Mouse (Mus musculus) neural tube, embryonic 12.5 days (tissue): ENCODE data around the gene Scnn1g. TPM values are rescaled to one million over a fixed set of nuclear protein-coding genes. Genes with fewer than 3 reads are reported as not detected.
A peak's percentile ranks its signal among the peaks of the same experiment; 100 is the strongest.

ENCODE experiments used
- ATAC-seq: fragments of 200-750 bp; cut with Nextera tagmentation; 2 replicates; pipeline ENCODE4 v1.8.0; 2017; ENCODE audit warnings: low read depth, mild to moderate bottlenecking, moderate TSS enrichment, moderate library complexity; ENCODE audit not compliant: low FRiP score
- H3K27ac ChIP-seq: fragments of 300-500 bp; sonication (generic); 2 replicates; pipeline ENCODE4 v1.5.1; 2016
- H3K27me3 ChIP-seq: fragments of 300-500 bp; sonication (generic); replicated peaks from 2 replicates; pipeline ENCODE4 v1.6.1; 2016; ENCODE audit warnings: mild to moderate bottlenecking
- H3K36me3 ChIP-seq: fragments of 300-500 bp; sonication (generic); 2 replicates; pipeline ENCODE4 v1.6.1; 2016; ENCODE audit warnings: mild to moderate bottlenecking
- H3K4me1 ChIP-seq: fragments of 300-500 bp; sonication (generic); 2 replicates; pipeline ENCODE4 v1.6.1; 2016
- H3K4me2 ChIP-seq: fragments of 300-500 bp; sonication (generic); replicated peaks from 2 replicates; pipeline ENCODE4 v1.6.1; 2016; ENCODE audit warnings: mild to moderate bottlenecking
- H3K4me3 ChIP-seq: fragments of 300-500 bp; sonication (generic); 2 replicates; pipeline ENCODE4 v1.5.1; 2016
- H3K9ac ChIP-seq: fragments of 300-500 bp; sonication (generic); 2 replicates; pipeline ENCODE4 v1.6.1; 2016; ENCODE audit warnings: mild to moderate bottlenecking
- H3K9me3 ChIP-seq: fragments of 300-500 bp; sonication (generic); 2 replicates; pipeline ENCODE4 v1.6.1; 2016; ENCODE audit warnings: mild to moderate bottlenecking
- WGBS: fragments of 180-500 bp; shearing (Covaris S2); methylation state at CpG from one replicate; pipeline ENCODE4 v1.1.7; 2016; 5-methylcytosine and 5-hydroxymethylcytosine counted together
- polyA plus RNA-seq: library from polyadenylated mRNA; unstranded; fragments of >200 nt; fragmentation: Nextera tagmentation; extraction: Ambion mirVana; gene quantifications from 2 replicates; pipeline ENCODE4 v1.2.1, GENCODE M21; 2016

The Scnn1g gene
- polyA plus RNA-seq = 0.10 and 0.15 TPM in 2 replicates

GRCm38 (mm10) chr7:121734171-121734831 is at the start of gene Scnn1g:
Gene Scnn1g (plus strand): TSS chr7:121734479.
- H3K4me3 ChIP-seq = peak within 1 kb of the TSS; percentile 27; the same call in 1 of the 2 replicates
- ATAC-seq = peak; percentile 94
- under 1% methylated on average over 38 of the region's 38 CpGs for WGBS

DNA sequence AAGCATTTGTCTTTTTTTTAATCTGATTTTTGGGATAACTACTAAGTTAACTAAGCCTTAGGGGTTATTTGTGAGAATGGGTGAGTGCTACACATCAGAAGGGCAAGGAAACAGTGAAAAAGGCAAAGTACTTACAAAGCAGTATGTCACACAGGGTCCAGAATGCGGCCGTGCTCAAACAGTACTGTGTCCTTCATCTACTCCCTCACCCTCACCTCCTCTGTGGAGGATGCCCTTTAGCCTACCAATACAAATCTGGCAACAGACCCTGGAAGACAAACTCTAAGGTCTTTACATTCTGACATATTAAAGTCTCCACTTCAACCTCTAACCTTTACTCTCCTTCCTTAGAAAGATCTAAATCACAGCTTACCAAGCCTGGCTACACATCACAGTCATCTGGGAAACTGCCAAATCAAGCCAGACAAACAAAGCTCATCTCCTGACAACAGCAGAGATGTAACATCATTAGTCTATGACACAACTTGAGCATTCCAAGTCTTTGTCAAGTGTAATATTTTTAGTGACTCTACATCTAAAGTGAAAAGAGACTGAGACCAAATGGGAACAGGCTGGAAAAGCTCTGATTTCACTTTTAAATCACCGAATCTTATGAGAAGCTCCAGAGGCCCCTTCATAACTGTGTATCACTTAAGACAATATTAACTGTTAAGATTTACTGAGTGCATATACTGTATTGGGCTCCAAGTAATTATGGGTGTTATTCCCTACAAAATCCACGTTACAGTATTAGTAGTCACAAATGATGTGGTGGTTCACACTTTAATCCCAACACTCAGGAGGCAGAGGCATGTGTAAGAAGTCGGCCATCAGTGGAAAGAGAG is 48.9 kb upstream of the Scnn1g start:
- Histone ChIP-seq H3K36me3 (no peaks in the 10 kb centered on the region), H3K9ac (no peak overlapping the region), H3K4me3 (no peak overlapping the region), H3K9me3 (no peaks in the 10 kb centered on the region), H3K27me3 (no peaks in the 10 kb centered on the region), H3K27ac (no peak overlapping the region), H3K4me1 (no peaks in the 10 kb centered on the region), H3K4me2 (no peak overlapping the region)
- ATAC-seq = no peak
- 91% methylated on average over 5 of the region's 5 CpGs for WGBS

More at GRCm38 (mm10) chr7:121734171-121734831, at the start of gene Scnn1g:
- H3K36me3 ChIP-seq = no peaks in the 10 kb centered on the region
- H3K9ac ChIP-seq = no peak within 1 kb of the TSS
- H3K9me3 ChIP-seq = no peaks in the 10 kb centered on the region
- no peak within 1 kb of the TSS for H3K27ac ChIP-seq
- H3K4me1 ChIP-seq = peaks cover 8% of the 10 kb centered on the region; the same call in 1 of the 2 replicates
- H3K4me2 ChIP-seq = peak within 1 kb of the TSS; percentile 61
- H3K27me3 ChIP-seq = peaks cover 21% of the 10 kb centered on the region

DNA sequence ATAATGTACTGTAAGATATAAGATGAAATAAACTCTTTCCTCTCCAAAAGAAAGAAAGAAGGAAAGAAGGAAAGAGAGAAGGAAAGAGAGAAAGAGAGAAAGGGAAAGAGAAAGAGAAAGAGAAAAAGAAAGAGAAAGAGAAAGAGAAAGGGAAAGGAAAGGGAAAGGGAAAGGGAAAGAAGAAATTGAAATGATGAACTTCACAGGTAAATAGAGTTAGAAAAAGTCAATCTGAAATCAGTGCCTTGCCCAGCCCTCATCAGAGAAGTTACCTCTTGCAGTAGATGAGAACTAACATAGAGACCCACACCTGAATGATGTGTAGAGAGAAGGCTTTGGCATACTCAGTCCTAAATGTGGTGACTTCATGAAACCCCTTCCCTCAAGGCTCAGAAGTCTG is 44.9 kb upstream of the Scnn1g start:
- no peak overlapping the region for H3K4me3 ChIP-seq
- no peak for ATAC-seq
- H3K4me2 ChIP-seq = no peak overlapping the region
- H3K9ac ChIP-seq = no peak overlapping the region
- H3K27ac ChIP-seq = no peak overlapping the region
- H3K9me3 ChIP-seq = no peaks in the 10 kb centered on the region
- H3K36me3 ChIP-seq = no peaks in the 10 kb centered on the region
- no peaks in the 10 kb centered on the region for H3K27me3 ChIP-seq
- H3K4me1 ChIP-seq = no peaks in the 10 kb centered on the region

DNA sequence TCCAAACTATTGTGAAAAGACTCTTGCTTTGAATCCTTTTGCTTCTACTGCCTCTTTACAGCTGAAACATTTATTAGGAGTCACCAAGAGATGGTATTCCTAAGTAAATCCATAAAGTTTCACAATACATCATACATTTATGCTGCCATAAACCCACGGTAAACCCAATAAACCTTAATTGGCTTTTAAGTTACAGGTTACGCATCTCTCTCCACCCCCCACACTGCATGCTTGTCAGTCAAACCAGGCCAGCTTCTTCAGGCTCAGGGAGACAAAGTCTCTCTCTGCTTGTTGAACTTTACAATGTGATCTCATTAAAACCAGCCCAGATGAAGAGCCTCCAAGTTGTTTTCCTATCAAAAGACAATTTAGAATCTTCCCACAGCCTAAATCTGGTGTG is 42.5 kb upstream of the Scnn1g start:
- Histone ChIP-seq H3K4me1 (no peaks in the 10 kb centered on the region), H3K4me2 (no peak overlapping the region), H3K9ac (no peak overlapping the region), H3K27me3 (no peaks in the 10 kb centered on the region), H3K4me3 (no peak overlapping the region), H3K9me3 (no peaks in the 10 kb centered on the region), H3K36me3 (no peaks in the 10 kb centered on the region), H3K27ac (no peak overlapping the region)
- ATAC-seq = no peak
- 47% methylated on average over 2 of the region's 2 CpGs for WGBS

DNA sequence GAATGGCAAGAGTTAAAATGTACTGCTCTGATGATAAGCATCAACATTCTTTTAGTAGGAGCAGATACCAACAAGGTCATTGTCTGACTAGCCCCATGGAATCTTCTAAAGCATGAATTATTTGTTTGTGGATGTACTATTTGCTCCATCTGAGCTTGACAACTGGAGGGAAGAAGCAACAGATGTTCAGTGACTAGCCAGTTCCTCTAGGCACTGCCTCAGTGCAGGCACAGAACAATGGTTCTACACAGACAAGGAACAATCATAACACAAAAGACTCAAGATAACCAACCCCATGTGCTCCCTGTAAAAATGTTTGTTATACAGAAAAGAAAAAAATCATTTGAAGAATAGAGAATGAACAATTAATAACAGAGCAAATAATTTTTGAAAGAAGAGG is 37.1 kb upstream of the Scnn1g start:
- Histone ChIP-seq H3K9ac (no peak overlapping the region), H3K4me2 (no peak overlapping the region), H3K36me3 (no peaks in the 10 kb centered on the region), H3K9me3 (no peaks in the 10 kb centered on the region), H3K27me3 (no peaks in the 10 kb centered on the region), H3K4me1 (0 out of 2 replicates have a peak, but pooled peaks cover 6% of the 10 kb centered on the region), H3K27ac (no peak overlapping the region), H3K4me3 (no peak overlapping the region)
- no peak for ATAC-seq

DNA sequence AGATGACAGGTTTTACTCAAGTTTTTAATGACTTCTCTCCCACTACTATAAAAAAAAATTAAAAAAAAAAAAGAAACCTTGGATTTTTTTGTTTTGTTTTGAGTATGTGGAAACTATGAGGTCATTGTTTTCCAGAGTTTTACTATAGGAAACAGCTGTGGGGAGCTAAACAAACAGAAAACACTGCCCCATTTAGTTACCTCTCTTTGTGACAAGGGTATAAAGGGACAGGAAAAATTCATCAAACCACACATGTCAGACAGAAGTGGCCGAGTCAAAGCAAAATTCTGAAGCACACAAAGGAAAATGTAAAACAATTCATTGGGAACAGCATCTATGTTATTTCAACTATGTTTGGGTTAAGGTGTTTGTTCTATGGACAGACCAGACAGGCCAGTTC is 36.7 kb upstream of the Scnn1g start:
- Histone ChIP-seq H3K36me3 (no peaks in the 10 kb centered on the region), H3K4me1 (0 out of 2 replicates have a peak, but pooled peaks cover 6% of the 10 kb centered on the region), H3K27me3 (no peaks in the 10 kb centered on the region), H3K4me2 (no peak overlapping the region), H3K4me3 (no peak overlapping the region), H3K9me3 (no peaks in the 10 kb centered on the region), H3K27ac (no peak overlapping the region), H3K9ac (no peak overlapping the region)
- whole genome bisulfite sequencing = 45% methylated on average over 1 of the region's 1 CpGs
- no peak for ATAC-seq

GRCm38 (mm10) chr7:121699218-121699617 is 35.1 kb upstream of the Scnn1g start:
- no peak overlapping the region for H3K4me2 ChIP-seq

GRCm38 (mm10) chr7:121700480-121700879 is 33.8 kb upstream of the Scnn1g start:
- Histone ChIP-seq H3K27me3 (no peaks in the 10 kb centered on the region), H3K4me2 (no peak overlapping the region), H3K36me3 (no peaks in the 10 kb centered on the region), H3K9me3 (no peaks in the 10 kb centered on the region), H3K27ac (no peak overlapping the region), H3K9ac (no peak overlapping the region), H3K4me1 (peaks cover 28% of the 10 kb centered on the region), H3K4me3 (no peak overlapping the region)
- no peak for ATAC-seq
- WGBS = 88% methylated on average over 3 of the region's 3 CpGs

More at GRCm38 (mm10) chr7:121699218-121699617, 35.1 kb upstream of the Scnn1g start:
- Histone ChIP-seq H3K4me3 (no peak overlapping the region), H3K9ac (no peak overlapping the region), H3K36me3 (no peaks in the 10 kb centered on the region), H3K27me3 (no peaks in the 10 kb centered on the region), H3K9me3 (no peaks in the 10 kb centered on the region), H3K27ac (no peak overlapping the region), H3K4me1 (peaks cover 17% of the 10 kb centered on the region)
- ATAC-seq = no peak

- Histone ChIP-seq H3K4me2 (no peak overlapping the region), H3K27ac (no peak overlapping the region), H3K9me3 (no peaks in the 10 kb centered on the region), H3K9ac (no peak overlapping the region), H3K36me3 (no peaks in the 10 kb centered on the region), H3K4me1 (peaks cover 40% of the 10 kb centered on the region), H3K27me3 (no peaks in the 10 kb centered on the region), H3K4me3 (no peak overlapping the region)
- 75% methylated on average over 6 of the region's 6 CpGs for WGBS
- no peak for ATAC-seq
Measured at GRCm38 (mm10) chr7:121701983-121702382, 32.3 kb upstream of the Scnn1g start.

- Histone ChIP-seq H3K4me3 (no peak overlapping the region), H3K27me3 (no peaks in the 10 kb centered on the region), H3K9ac (no peak overlapping the region), H3K9me3 (no peaks in the 10 kb centered on the region), H3K4me2 (peak overlapping the region; percentile 97), H3K27ac (no peak overlapping the region), H3K36me3 (no peaks in the 10 kb centered on the region), H3K4me1 (peaks cover 40% of the 10 kb centered on the region)
- no peak for ATAC-seq
- 91% methylated on average over 2 of the region's 2 CpGs for WGBS
Measured at GRCm38 (mm10) chr7:121705051-121705450, 29.2 kb upstream of the Scnn1g start.

GRCm38 (mm10) chr7:121706411-121707072 is 27.7 kb upstream of the Scnn1g start:
- Histone ChIP-seq H3K4me1 (peaks cover 40% of the 10 kb centered on the region), H3K36me3 (no peaks in the 10 kb centered on the region), H3K27ac (peak overlapping the region; percentile 82), H3K4me2 (peak overlapping the region; percentile 97), H3K9ac (peak overlapping the region; percentile 84), H3K4me3 (peak overlapping the region; percentile 90), H3K9me3 (no peaks in the 10 kb centered on the region), H3K27me3 (no peaks in the 10 kb centered on the region)
- peak; percentile 57 for ATAC-seq
- WGBS = under 1% methylated on average over 74 of the region's 77 CpGs

GRCm38 (mm10) chr7:121707073-121707667 is 27.1 kb upstream of the Scnn1g start, which contains the start of gene Usp31:
Gene Usp31 (minus strand): TSS chr7:121707253.
- peak within 1 kb of the TSS; percentile 90 for H3K4me3 ChIP-seq
- peaks cover 34% of the 10 kb centered on the region for H3K4me1 ChIP-seq
- H3K9ac ChIP-seq = peak within 1 kb of the TSS; percentile 84
- H3K27me3 ChIP-seq = no peaks in the 10 kb centered on the region
- WGBS = under 1% methylated on average over 81 of the region's 82 CpGs
- peak; percentile 99 for ATAC-seq
- H3K36me3 ChIP-seq = no peaks in the 10 kb centered on the region
- H3K9me3 ChIP-seq = no peaks in the 10 kb centered on the region
- H3K4me2 ChIP-seq = peak within 1 kb of the TSS; percentile 97
- peak within 1 kb of the TSS; percentile 82 for H3K27ac ChIP-seq
